Mouse (Mus musculus) cortical plate, adult 2 months (tissue): ENCODE measurements at regions not wholly inside any gene's neighbourhood (a gene's known extent, or its start where the extent isn't known, plus 50 kb on each side); places are given as distances from the start of the nearest gene placed in this dataset.

Experiments
- CTCF ChIP-seq: fragments of 200-500 bp; IDR thresholded peaks from 2 replicates; pipeline ENCODE4 v1.5.1; 2011; ENCODE audit warnings: mild to moderate bottlenecking, control low read depth, low read length; ENCODE audit not compliant: insufficient read depth; ENCODE audit errors: extremely low read depth
- POLR2A ChIP-seq: fragments of 200-500 bp; IDR thresholded peaks from 2 replicates; pipeline ENCODE4 v1.6.1; 2011; ENCODE audit warnings: mild to moderate bottlenecking, low read length, control low read depth; ENCODE audit not compliant: insufficient read depth; ENCODE audit errors: extremely low read depth

DNA sequence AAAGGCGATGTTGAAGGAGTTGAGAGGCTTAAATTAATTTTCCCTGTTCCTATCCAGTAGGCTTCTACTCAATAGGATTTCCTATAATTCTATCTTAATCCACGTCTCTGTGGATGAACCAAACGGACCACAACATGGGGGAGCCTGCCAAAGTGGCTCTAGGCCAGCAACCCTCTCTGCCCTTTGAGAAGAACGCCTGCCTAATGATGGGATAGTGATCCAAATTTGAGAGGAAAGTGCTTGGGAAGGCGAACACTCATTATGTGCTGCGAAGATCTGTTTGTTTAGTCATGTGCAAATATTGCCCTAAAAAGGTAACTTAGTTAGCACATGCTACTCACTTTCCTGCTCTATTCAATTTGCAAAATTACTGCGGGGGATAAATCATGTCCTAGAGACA, 702.5 kb upstream of the Adamts5 start:
- TF ChIP-seq CTCF (no peak), POLR2A (no peak)
